Mouse (Mus musculus) C2C12 (cell line): Measurements from ENCODE around the gene Eva1a. TPM values are rescaled to one million over a fixed set of nuclear protein-coding genes. Genes with fewer than 3 reads are reported as not detected.

Source experiments
- H3K27me3 ChIP-seq: one replicate; pipeline ENCODE4 v1.6.1; 2011; ENCODE audit not compliant: control insufficient read depth, insufficient read depth, insufficient read length
- H3K36me3 ChIP-seq: one replicate; pipeline ENCODE4 v1.6.1; 2011; ENCODE audit not compliant: control insufficient read depth, insufficient read depth
- H3K4me3 ChIP-seq: one replicate; pipeline ENCODE4 v1.5.1; 2011; ENCODE audit warnings: mild to moderate bottlenecking, control low read depth; ENCODE audit not compliant: poor library complexity, insufficient read depth, severe bottlenecking
- H3K79me2 ChIP-seq: one replicate; pipeline ENCODE4 v1.6.1; 2011; ENCODE audit not compliant: control insufficient read depth, insufficient read depth
- H3K79me3 ChIP-seq: one replicate; pipeline ENCODE4 v1.6.1; 2011; ENCODE audit warnings: low read depth, control low read depth
- H3ac ChIP-seq: one replicate; pipeline ENCODE3; 2011; ENCODE audit warnings: low read depth; ENCODE audit not compliant: control insufficient read depth, insufficient read length
- CEBPB ChIP-seq: IDR thresholded peaks from one replicate; pipeline ENCODE4 v1.6.1; 2011; ENCODE audit warnings: low read depth, mild to moderate bottlenecking, control low read depth, moderate library complexity
- CTCF ChIP-seq: IDR thresholded peaks from one replicate; pipeline ENCODE4 v1.5.1; 2011; ENCODE audit not compliant: control insufficient read depth, insufficient read depth, insufficient read length
- FOSL1 ChIP-seq: IDR thresholded peaks from one replicate; pipeline ENCODE4 v1.8.0; 2011; ENCODE audit warnings: mild to moderate bottlenecking, low read length; ENCODE audit not compliant: poor library complexity, insufficient read depth, severe bottlenecking
- MAX ChIP-seq: IDR thresholded peaks from one replicate; pipeline ENCODE4 v1.6.1; 2011; ENCODE audit warnings: mild to moderate bottlenecking, control low read depth
- MYOD1 ChIP-seq: IDR thresholded peaks from one replicate; pipeline ENCODE4 v1.6.1; 2011; ENCODE audit warnings: low read depth; ENCODE audit not compliant: control insufficient read depth, insufficient read length
- MYOG ChIP-seq: IDR thresholded peaks from one replicate; pipeline ENCODE4 v1.6.1; 2011; ENCODE audit not compliant: control insufficient read depth, insufficient read length; ENCODE audit errors: extremely low read depth
- USF1 ChIP-seq: IDR thresholded peaks from one replicate; pipeline ENCODE4 v1.6.1; 2011; ENCODE audit warnings: low read depth, mild to moderate bottlenecking, control low read depth, moderate library complexity
- polyA plus RNA-seq: library from polyadenylated mRNA; unstranded; fragments of >200 nt; fragmentation: generic; extraction: Trizol; gene quantifications from one replicate; pipeline ENCODE4 v1.2.1, GENCODE M21; 2012; ENCODE audit warnings: missing spikeins

Gene Eva1a
- polyA plus RNA-seq, 1 experiment = 0.64 TPM

GRCm38 (mm10) chr6:82066515-82067081 lies 25.8 kb downstream of the Eva1a start:
- Histone ChIP-seq H3K79me2 (no peaks in the 10 kb centered on the region), H3K27me3 (no peaks in the 10 kb centered on the region), H3K79me3 (no peaks in the 10 kb centered on the region), H3K36me3 (no peaks in the 10 kb centered on the region), H3K4me3 (no peak overlapping the region), H3ac (no peak overlapping the region)
- TF ChIP-seq FOSL1 (no peak), USF1 (no peak), CTCF (no peak), MAX (no peak), MYOD1 (no peak), MYOG (no peak), CEBPB (no peak)

GRCm38 (mm10) chr6:82070459-82070858 lies 29.6 kb downstream of the Eva1a start:
- Histone ChIP-seq H3K27me3 (no peaks in the 10 kb centered on the region), H3K36me3 (no peaks in the 10 kb centered on the region), H3K79me2 (no peaks in the 10 kb centered on the region), H3K79me3 (no peaks in the 10 kb centered on the region), H3ac (no peak overlapping the region), H3K4me3 (no peak overlapping the region)
- TF ChIP-seq CTCF (no peak), CEBPB (no peak), MYOD1 (no peak), MAX (no peak), MYOG (no peak), FOSL1 (no peak), USF1 (no peak)

- TF ChIP-seq CEBPB = no peak
- TF ChIP-seq MYOG = no peak
- no peak overlapping the region for H3K4me3 ChIP-seq
- H3K79me3 ChIP-seq = no peaks in the 10 kb centered on the region
- H3K36me3 ChIP-seq = no peaks in the 10 kb centered on the region
- no peaks in the 10 kb centered on the region for H3K27me3 ChIP-seq
- H3K79me2 ChIP-seq = no peaks in the 10 kb centered on the region
- no peak overlapping the region for H3ac ChIP-seq
These were observed 32.2 kb downstream of the Eva1a start for GRCm38 (mm10) chr6:82073011-82073410.

DNA sequence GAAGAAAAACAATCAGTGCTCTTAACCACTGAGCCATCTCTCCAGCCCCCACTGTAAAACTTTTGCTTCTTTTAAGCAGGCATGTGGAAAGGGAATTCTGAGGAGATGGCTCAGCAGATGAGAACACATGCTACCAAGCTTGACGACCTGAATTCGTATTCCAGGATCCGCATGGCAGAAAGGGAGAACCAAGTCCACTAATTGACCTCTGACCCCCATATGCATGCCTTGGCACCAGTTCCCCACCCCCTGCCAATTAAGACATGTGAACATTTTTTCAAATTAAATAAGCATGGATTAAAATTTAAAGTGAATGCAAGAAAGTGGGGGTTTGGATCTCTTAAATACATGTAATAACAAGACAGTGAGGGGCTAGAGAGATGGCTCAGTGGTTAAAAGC lies 32.7 kb downstream of the Eva1a start:
- H3K79me3 ChIP-seq = no peaks in the 10 kb centered on the region
- no peaks in the 10 kb centered on the region for H3K27me3 ChIP-seq
- H3K4me3 ChIP-seq = no peak overlapping the region
- H3ac ChIP-seq = no peak overlapping the region
- no peak for TF ChIP-seq MYOD1
- TF ChIP-seq CTCF = no peak
- TF ChIP-seq MYOG = no peak
- TF ChIP-seq CEBPB = no peak
- TF ChIP-seq MAX = no peak
- TF ChIP-seq USF1 = no peak
- no peak for TF ChIP-seq FOSL1
- H3K36me3 ChIP-seq = no peaks in the 10 kb centered on the region
- H3K79me2 ChIP-seq = no peaks in the 10 kb centered on the region

DNA sequence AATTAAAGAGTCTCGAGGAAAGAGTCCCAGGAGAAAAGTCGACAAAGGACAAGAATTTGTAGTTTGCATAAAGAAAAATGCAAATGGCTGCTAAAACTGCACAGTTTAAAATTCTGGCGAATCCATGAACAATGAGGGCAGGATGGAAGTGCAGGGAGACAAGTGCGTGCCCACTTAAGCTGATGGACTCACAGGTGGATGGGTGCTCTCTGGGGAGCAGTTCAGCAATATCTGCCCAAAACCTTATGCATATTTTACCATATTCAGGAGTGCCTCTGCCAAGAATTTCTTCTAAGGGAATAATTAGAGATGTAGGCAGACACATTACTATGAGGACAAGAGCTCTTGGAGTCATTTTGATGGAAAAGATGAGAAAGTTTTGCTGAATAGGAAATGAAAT lies 35.5 kb downstream of the Eva1a start:
- Histone ChIP-seq H3K27me3 (no peaks in the 10 kb centered on the region), H3K79me2 (no peaks in the 10 kb centered on the region), H3ac (no peak overlapping the region), H3K4me3 (no peak overlapping the region), H3K36me3 (no peaks in the 10 kb centered on the region), H3K79me3 (no peaks in the 10 kb centered on the region)
- TF ChIP-seq MYOD1 (no peak), USF1 (no peak)

- Histone ChIP-seq H3ac (no peak overlapping the region), H3K36me3 (no peaks in the 10 kb centered on the region), H3K79me3 (no peaks in the 10 kb centered on the region), H3K4me3 (no peak overlapping the region), H3K79me2 (no peaks in the 10 kb centered on the region), H3K27me3 (no peaks in the 10 kb centered on the region)
- no peak for TF ChIP-seq MAX
- no peak for TF ChIP-seq MYOD1
- no peak for TF ChIP-seq CTCF
- TF ChIP-seq MYOG = no peak
- TF ChIP-seq CEBPB = no peak
- TF ChIP-seq USF1 = no peak
- no peak for TF ChIP-seq FOSL1
These were observed 38.0 kb downstream of the Eva1a start for GRCm38 (mm10) chr6:82078875-82079274.
